Mouse (Mus musculus) cerebellum, postnatal 36 days (tissue): Measurements from ENCODE around the gene Irs2.

ENCODE experiments used
- DNase-seq, 2 experiments: peaks; one replicate each; pipeline ENCODE4 v3.0.0; 2021 to 2022; ENCODE audit warnings: mixed read lengths in 2 of 2

Irs2 gene

DNA sequence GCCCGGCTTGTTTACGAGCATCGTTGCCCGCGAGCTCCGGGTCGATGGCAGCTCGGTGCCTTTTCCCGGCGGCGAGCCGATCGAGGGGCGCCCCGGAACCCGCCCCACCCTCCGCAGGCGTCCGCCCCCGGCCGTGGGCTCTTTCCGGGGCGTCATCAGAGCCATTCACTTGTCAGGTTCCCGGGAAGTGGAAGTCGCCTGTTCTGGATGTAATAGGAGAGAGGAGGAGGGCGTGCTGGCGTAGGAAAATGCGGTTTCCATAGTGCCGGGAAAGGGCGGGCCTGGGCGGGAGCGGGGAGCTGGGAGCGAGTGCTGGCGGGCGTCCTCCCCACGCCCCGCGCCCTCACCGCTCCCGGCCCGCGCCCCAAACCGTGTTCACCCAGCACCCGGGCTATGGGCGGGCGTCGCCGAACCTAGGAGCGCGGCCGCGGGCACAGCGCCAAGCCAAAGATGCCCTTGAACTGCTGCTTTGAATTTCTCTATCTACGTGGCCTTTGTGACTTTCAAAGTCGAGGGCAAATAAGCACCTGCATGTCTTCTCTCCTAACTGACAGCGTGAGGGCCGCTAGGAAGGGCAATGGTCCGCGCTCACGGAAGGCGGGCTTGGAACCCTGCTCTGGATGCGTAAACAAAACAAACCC lies 1.3 kb upstream of the Irs2 start:
- peak; percentile 68 to 70 for DNase-seq

GRCm38 (mm10) chr8:11008842-11009420 lies 673 bp upstream of the Irs2 start:
- DNase-seq = peak; percentile 98

- peak; percentile 56 to 63 for DNase-seq
Measured at GRCm38 (mm10) chr8:11007581-11008378, 478 bp downstream of the Irs2 start.

DNA sequence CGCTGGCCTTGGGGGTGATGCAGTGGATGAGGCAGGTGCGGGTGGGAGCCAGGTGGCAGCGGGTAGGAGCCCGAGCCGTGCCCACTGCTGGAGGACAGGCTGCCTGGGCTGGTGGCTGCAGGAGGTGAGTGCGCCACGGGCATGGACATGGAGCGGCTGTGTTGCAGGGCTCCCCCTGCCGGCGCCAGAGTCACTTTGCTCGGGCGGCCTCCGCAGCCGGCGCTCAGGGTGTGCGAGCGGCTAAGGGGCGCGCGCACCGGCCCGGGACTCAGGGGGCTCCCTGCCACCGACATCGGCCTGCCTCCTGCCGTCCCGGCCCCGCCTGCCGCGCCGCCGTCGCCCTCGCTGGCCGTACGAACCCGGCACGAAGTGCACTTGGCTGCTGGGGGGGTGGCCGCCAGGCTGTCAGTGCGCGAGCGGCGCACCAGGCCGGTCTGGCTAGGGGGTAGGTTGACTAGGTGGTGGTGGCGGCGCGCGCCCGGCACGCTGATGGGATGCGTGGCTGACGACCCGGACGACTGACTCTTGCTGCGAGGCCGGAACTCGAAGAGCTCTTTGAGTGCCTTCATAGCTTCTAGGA lies 1.2 kb downstream of the Irs2 start:
- peak; percentile 92 to 93 for DNase-seq

- DNase-seq = peak in 1 of 2 experiments; percentile 42
Measured at GRCm38 (mm10) chr8:11006276-11006630, 2.0 kb downstream of the Irs2 start.

DNA sequence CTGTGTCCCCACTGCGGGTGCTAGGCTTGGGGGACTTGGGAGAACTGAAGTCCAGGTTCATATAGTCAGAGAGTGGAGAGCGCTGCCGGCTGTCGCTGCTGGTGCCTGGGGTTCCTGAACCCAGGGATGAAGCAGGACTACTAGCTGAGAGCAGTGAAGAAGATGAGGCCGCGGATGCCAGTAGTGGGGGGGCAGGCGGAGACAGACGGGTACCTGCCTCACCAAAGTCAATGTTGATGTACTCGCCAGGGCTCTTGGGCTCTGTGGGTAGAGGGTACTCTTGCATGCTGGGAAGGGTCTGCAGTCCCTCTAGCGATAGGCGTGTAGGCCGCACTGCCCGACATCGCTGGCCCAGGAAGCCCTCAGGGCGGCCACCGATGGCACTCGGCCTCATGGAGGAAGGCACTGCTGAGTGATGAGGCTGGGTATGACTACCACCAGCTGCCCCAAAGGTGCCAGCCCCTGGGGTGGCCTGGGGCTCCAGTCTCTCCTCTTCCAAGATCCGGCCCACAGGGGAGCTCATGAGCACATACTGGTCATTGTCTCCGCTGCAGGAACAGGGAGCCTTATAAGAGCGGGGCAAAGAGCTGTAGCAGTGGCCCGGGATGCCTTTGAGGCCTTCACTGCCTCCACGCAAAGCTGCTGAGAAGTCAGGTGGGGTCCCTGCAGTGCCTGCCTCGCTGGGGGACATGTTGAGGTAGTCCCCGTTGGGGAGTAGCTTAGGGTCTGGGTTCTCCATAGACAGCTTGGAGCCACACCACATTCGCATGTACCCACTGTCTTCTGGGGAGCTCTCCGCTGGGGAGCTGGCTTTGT lies 2.6 kb downstream of the Irs2 start:
- DNase-seq = peak in 1 of 2 experiments; percentile 24

- peak; percentile 25 to 33 for DNase-seq
Measured at GRCm38 (mm10) chr8:11004781-11005459, 3.3 kb downstream of the Irs2 start.

GRCm38 (mm10) chr8:11003917-11004470 lies 4.3 kb downstream of the Irs2 start:
- no peak for DNase-seq

- no peak for DNase-seq
Measured at GRCm38 (mm10) chr8:11003253-11003652, 5.0 kb downstream of the Irs2 start.

DNA sequence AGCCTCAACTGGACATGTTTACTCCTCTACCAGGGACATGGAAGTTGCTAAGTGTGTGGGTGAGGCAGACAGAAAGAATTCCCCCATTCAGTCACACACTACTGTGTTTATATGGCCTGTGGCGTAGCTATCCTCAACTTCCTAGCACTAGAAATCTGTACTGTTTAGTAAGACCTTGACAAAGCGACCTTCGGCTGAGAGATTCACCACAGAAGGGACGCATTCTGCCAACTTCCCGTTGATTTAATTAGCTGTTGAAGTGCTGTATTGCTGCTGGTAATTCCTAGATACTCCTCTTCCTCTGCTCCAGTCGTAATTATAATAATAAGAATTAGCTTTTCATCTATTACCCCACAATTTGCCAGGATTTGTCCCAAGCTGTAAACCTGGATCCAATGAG lies 5.4 kb downstream of the Irs2 start:
- DNase-seq = no peak

- DNase-seq = no peak
Measured at GRCm38 (mm10) chr8:11001062-11001549, 7.2 kb downstream of the Irs2 start.

- DNase-seq = no peak
Measured at GRCm38 (mm10) chr8:10999538-10999937, 8.7 kb downstream of the Irs2 start.

DNA sequence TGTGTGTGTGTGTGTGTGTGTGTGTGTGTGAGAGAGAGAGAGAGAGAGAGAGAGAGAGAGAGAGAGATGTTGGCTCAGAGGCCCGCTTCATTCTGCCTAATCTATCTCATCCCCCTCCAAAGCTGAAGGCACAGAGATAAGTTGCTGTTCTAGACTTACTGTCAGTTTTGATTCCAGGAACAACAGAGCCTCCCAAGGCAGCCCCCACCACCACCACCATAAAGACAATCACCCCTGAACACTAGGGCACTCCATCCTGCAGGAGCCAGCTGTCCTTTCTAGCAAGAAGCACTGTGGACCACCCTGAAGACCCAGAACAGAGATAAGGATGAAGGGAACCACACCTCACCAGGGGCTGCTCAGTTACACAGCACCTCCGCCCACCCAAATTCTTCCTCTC lies 12.0 kb downstream of the Irs2 start:
- no peak for DNase-seq

GRCm38 (mm10) chr8:10995756-10996155 lies 12.5 kb downstream of the Irs2 start:
- no peak for DNase-seq

GRCm38 (mm10) chr8:10994390-10994954 lies 13.8 kb downstream of the Irs2 start:
- no peak for DNase-seq

GRCm38 (mm10) chr8:10993582-10994216 lies 14.6 kb downstream of the Irs2 start:
- DNase-seq = no peak

GRCm38 (mm10) chr8:10992081-10992480 lies 16.2 kb downstream of the Irs2 start:
- no peak for DNase-seq

DNA sequence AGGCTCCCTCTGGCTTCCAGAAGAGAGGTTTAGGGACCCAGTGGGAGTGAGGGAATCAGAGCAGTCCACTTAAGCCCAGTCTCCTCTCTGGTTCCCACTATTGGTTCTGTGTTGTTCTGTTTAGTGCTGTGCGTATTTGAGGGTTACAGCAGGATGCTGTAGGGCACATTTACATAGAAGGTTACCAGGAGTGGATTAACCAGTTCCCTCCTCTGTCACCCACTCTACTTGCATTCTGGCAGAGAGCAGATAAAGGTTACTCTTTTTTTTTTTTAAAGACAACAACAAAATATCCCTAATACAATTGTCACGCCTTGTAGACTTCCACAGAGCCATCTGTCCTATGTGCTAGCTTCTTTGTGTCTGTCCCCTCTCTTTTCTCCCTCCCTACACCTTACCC lies 16.9 kb downstream of the Irs2 start:
- no peak for DNase-seq

- DNase-seq = no peak
Measured at GRCm38 (mm10) chr8:10990421-10991110, 17.7 kb downstream of the Irs2 start.

GRCm38 (mm10) chr8:10989946-10990345 lies 18.3 kb downstream of the Irs2 start:
- DNase-seq = no peak
